In the genomic region with DNA sequence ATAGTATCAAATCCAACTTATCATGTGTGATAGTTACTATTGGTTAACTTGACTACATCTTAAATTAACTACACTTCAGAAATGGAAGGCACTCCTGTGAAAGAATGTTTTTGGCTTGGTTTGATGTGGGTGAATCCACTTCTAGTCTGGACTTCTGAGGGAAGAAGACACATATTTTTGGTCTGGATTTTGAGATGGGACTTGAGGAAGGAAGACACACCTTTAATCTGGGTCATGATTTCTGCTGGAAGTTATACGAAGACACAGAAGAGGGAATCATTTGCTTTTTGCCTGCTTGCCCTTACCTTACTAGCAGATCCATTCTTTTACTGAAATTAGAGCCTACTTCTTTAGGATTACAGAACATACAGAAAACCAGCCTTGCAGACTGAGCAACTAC, we compare ENCODE assay signal across 15 mouse cellular contexts.
"Had no signal": no experiment of that assay in that cellular context is flagged by ENCODE, and none has a peak within 500 bp of the region (broad histone marks: within the 10 kb centered on the region; RNA-seq: fewer than 3 reads in every experiment).

No protein-coding gene starts in this region.

- DNase-seq: cerebellum, adult 9-10 months; cerebellum, adult 9-11 months; cerebellum, postnatal 14 days; cerebellum, postnatal 25 days; cerebellum, postnatal 36 days; embryo, embryonic 11 days; forebrain, postnatal 0 days; gastrocnemius, adult 2 months; gastrocnemius, postnatal 10 days; gastrocnemius, postnatal 14 days; gastrocnemius, postnatal 25 days; gastrocnemius, postnatal 36 days; heart, adult 11 months; heart, adult 18-20 months; heart, adult 2 months had no signal
